Mouse (Mus musculus) MEL (cell line): ENCODE data around the gene Oxnad1. TPM values are rescaled to one million over a fixed set of nuclear protein-coding genes. Genes with fewer than 3 reads are reported as not detected.

Experiments used
- DNase-seq: peaks from one replicate; pipeline ENCODE4 v3.0.0; 2011; ENCODE audit warnings: low read depth, low spot score
- H3K27ac ChIP-seq: 2 replicates; pipeline ENCODE4 v1.5.1; 2012; ENCODE audit warnings: low read depth, mild to moderate bottlenecking, control low read depth, low read length, moderate library complexity; ENCODE audit not compliant: control insufficient read depth
- H3K27me3 ChIP-seq, 2 experiments: fragments of 150-350 bp in 1 of 2; sonication (generic) in 1 of 2; 2 replicates each; pipeline ENCODE4 v1.6.1; 2012; ENCODE audit warnings: low read length in 2 of 2, mild to moderate bottlenecking in 2 of 2, improper control_type of control experiment in 1 of 2, moderate library complexity in 1 of 2; ENCODE audit not compliant: insufficient read depth in 2 of 2, control insufficient read depth in 1 of 2
- H3K36me3 ChIP-seq, 2 experiments: 2 replicates each; pipeline ENCODE4 v1.6.1; 2012 to 2014; ENCODE audit warnings: low read length in 2 of 2, improper control_type of control experiment in 1 of 2, inconsistent platforms in 1 of 2, mild to moderate bottlenecking in 1 of 2; ENCODE audit not compliant: insufficient read depth in 2 of 2, control insufficient read depth in 1 of 2
- H3K4me1 ChIP-seq, 2 experiments: fragments of 150-350 bp in 1 of 2; sonication (generic) in 1 of 2; 2 replicates each; pipeline ENCODE4 v1.6.1; 2012; ENCODE audit warnings: low read length in 2 of 2, improper control_type of control experiment in 1 of 2, mild to moderate bottlenecking in 1 of 2; ENCODE audit not compliant: insufficient read depth in 2 of 2, control insufficient read depth in 1 of 2
- H3K4me3 ChIP-seq, 2 experiments: fragments of 150-350 bp in 1 of 2; sonication (generic) in 1 of 2; 2 replicates each; pipeline ENCODE4 v1.5.1; 2012; ENCODE audit warnings: low read depth in 2 of 2, low read length in 2 of 2, mild to moderate bottlenecking in 2 of 2, moderate library complexity in 2 of 2, control low read depth in 1 of 2, improper control_type of control experiment in 1 of 2; ENCODE audit not compliant: control insufficient read depth in 1 of 2, insufficient read depth in 1 of 2
- H3K79me2 ChIP-seq: 2 replicates; pipeline ENCODE4 v1.6.1; 2012; ENCODE audit warnings: mild to moderate bottlenecking, low read length, moderate library complexity; ENCODE audit not compliant: control insufficient read depth, poor library complexity, insufficient read depth
- H3K9ac ChIP-seq: 2 replicates; pipeline ENCODE4 v1.6.1; 2012; ENCODE audit warnings: low read depth, mild to moderate bottlenecking, control low read depth, low read length, moderate library complexity; ENCODE audit not compliant: control insufficient read depth, poor library complexity, severe bottlenecking
- H3K9me3 ChIP-seq: fragments of 150-350 bp; sonication (generic); replicated peaks from 2 replicates; pipeline ENCODE4 v1.6.1; 2012; ENCODE audit warnings: mild to moderate bottlenecking, low read length, improper control_type of control experiment, moderate library complexity; ENCODE audit not compliant: insufficient read depth
- BHLHE40 ChIP-seq: IDR thresholded peaks from 2 replicates; pipeline ENCODE4 v1.6.1; 2012; ENCODE audit warnings: low read depth, mild to moderate bottlenecking, inconsistent platforms, low read length, improper control_type of control experiment, borderline replicate concordance
- CTCF ChIP-seq, 3 experiments: IDR thresholded peaks in 2 of 3; conservative IDR thresholded peaks in 1 of 3; 2 replicates each; pipeline ENCODE4 v1.5.1; 2011 to 2012; ENCODE audit warnings: low read length in 3 of 3, low read depth in 2 of 3, mild to moderate bottlenecking in 2 of 3, improper control_type of control experiment in 1 of 3, inconsistent platforms in 1 of 3, mixed read lengths in 1 of 3, moderate library complexity in 1 of 3; ENCODE audit not compliant: control insufficient read depth in 1 of 3, insufficient read depth in 1 of 3, poor library complexity in 1 of 3, severe bottlenecking in 1 of 3
- ELF1 ChIP-seq: IDR thresholded peaks from 2 replicates; pipeline ENCODE4 v1.6.1; 2014; ENCODE audit warnings: low read depth, mild to moderate bottlenecking, inconsistent platforms, low read length, improper control_type of control experiment, moderate library complexity
- EP300 ChIP-seq, 2 experiments: IDR thresholded peaks; 2 replicates each; pipeline ENCODE4 v1.6.1; 2011; ENCODE audit warnings: improper control_type of control experiment in 2 of 2, low read length in 2 of 2, low read depth in 1 of 2, mild to moderate bottlenecking in 1 of 2
- ETS1 ChIP-seq: IDR thresholded peaks from 2 replicates; pipeline ENCODE4 v1.6.1; 2012; ENCODE audit warnings: low read depth, mild to moderate bottlenecking, inconsistent platforms, low read length, improper control_type of control experiment, moderate library complexity
- GATA1 ChIP-seq: IDR thresholded peaks from 2 replicates; pipeline ENCODE4 v1.6.1; 2011; ENCODE audit warnings: low read depth, low read length, improper control_type of control experiment
- JUND ChIP-seq: IDR thresholded peaks from 2 replicates; pipeline ENCODE4 v1.6.1; 2011; ENCODE audit warnings: low read depth, mild to moderate bottlenecking, improper control_type of control experiment, low read length
- KAT2A ChIP-seq: conservative IDR thresholded peaks from 2 replicates; pipeline ENCODE4 v1.6.1; 2012; ENCODE audit warnings: low read depth, low read length, improper control_type of control experiment, inconsistent platforms
- MAFK ChIP-seq: IDR thresholded peaks from 2 replicates; pipeline ENCODE4 v1.6.1; 2011; ENCODE audit warnings: low read depth, mild to moderate bottlenecking, low read length, improper control_type of control experiment, borderline replicate concordance
- MAX ChIP-seq: IDR thresholded peaks from 2 replicates; pipeline ENCODE4 v1.6.1; 2011; ENCODE audit warnings: low read length, improper control_type of control experiment
- MXI1 ChIP-seq: IDR thresholded peaks from 2 replicates; pipeline ENCODE4 v1.6.1; 2011; ENCODE audit warnings: mild to moderate bottlenecking, low read depth, low read length, improper control_type of control experiment
- MYB ChIP-seq: IDR thresholded peaks from 2 replicates; pipeline ENCODE4 v1.6.1; 2011; ENCODE audit warnings: mild to moderate bottlenecking, low read depth, low read length, improper control_type of control experiment
- MYC ChIP-seq: IDR thresholded peaks from 2 replicates; pipeline ENCODE4 v1.6.1; 2011; ENCODE audit warnings: low read depth, mild to moderate bottlenecking, low read length, improper control_type of control experiment, moderate library complexity
- RAD21 ChIP-seq: IDR thresholded peaks from 2 replicates; pipeline ENCODE4 v1.6.1; 2011; ENCODE audit warnings: mild to moderate bottlenecking, low read depth, low read length, improper control_type of control experiment
- RCOR1 ChIP-seq: IDR thresholded peaks from 2 replicates; pipeline ENCODE4 v1.6.1; 2012; ENCODE audit warnings: low read depth, mild to moderate bottlenecking, inconsistent platforms, low read length, improper control_type of control experiment
- SIN3A ChIP-seq: IDR thresholded peaks from 2 replicates; pipeline ENCODE4 v1.6.1; 2012; ENCODE audit warnings: low read length, improper control_type of control experiment, inconsistent platforms
- SMC3 ChIP-seq: IDR thresholded peaks from 2 replicates; pipeline ENCODE4 v1.6.1; 2011; ENCODE audit warnings: low read depth, low read length, improper control_type of control experiment
- TAL1 ChIP-seq: IDR thresholded peaks from 2 replicates; pipeline ENCODE4 v1.6.1; 2012; ENCODE audit warnings: mild to moderate bottlenecking, inconsistent platforms, low read length, moderate library complexity, mixed read lengths
- TBP ChIP-seq: IDR thresholded peaks from 2 replicates; pipeline ENCODE4 v1.8.0; 2011; ENCODE audit warnings: low read depth, low read length, improper control_type of control experiment
- TCF12 ChIP-seq: IDR thresholded peaks from 2 replicates; pipeline ENCODE4 v1.6.1; 2014; ENCODE audit warnings: low read depth, mild to moderate bottlenecking, inconsistent platforms, low read length, improper control_type of control experiment, moderate library complexity
- ZC3H11A ChIP-seq: IDR thresholded peaks from 2 replicates; pipeline ENCODE4 v1.6.1; 2012; ENCODE audit warnings: low read depth, mild to moderate bottlenecking, inconsistent platforms, low read length, improper control_type of control experiment
- ZKSCAN1 ChIP-seq: IDR thresholded peaks from 2 replicates; pipeline ENCODE4 v1.6.1; 2012; ENCODE audit warnings: low read depth, mild to moderate bottlenecking, inconsistent platforms, low read length, improper control_type of control experiment, moderate library complexity
- ZNF384 ChIP-seq: IDR thresholded peaks from 2 replicates; pipeline ENCODE4 v1.6.1; 2012; ENCODE audit warnings: low read depth, mild to moderate bottlenecking, inconsistent platforms, low read length, improper control_type of control experiment
- polyA plus RNA-seq, 2 experiments: library from polyadenylated mRNA; stranded (reverse) in 1 of 2; unstranded in 1 of 2; fragments of >175 nt in 1 of 2; fragments of >200 nt in 1 of 2; gene quantifications; 2 replicates each; pipeline versions ENCODE4 v1.2.1 to v1.2.4; 2012; ENCODE audit warnings: low replicate concordance in 2 of 2, low read depth in 1 of 2; ENCODE audit not compliant: insufficient read length in 2 of 2, insufficient read depth in 1 of 2, missing spikeins in 1 of 2
- total RNA-seq: library from RNA; depleted of rRNA; stranded (reverse); fragments of 300-350 nt; gene quantifications from 2 replicates; pipeline ENCODE4 v1.2.3, GENCODE M21; 2012

Oxnad1 gene
- total and polyA plus RNA-seq, 3 experiments, result 54.8 to 244 (median 82.1) TPM

GRCm38 (mm10) chr14:32128409-32128808, 43.2 kb downstream of the Oxnad1 start:
- peaks cover 9 to 11% of the 10 kb centered on the region in 2 experiments for H3K4me1 ChIP-seq
- peaks cover 0 to 11% of the 10 kb centered on the region in 2 experiments; a peak in 2 of 4 replicates for H3K36me3 ChIP-seq
- peaks cover 0 to 3% of the 10 kb centered on the region in 2 experiments for H3K27me3 ChIP-seq
- no peaks in the 10 kb centered on the region for H3K9me3 ChIP-seq
- no peaks in the 10 kb centered on the region for H3K79me2 ChIP-seq
- TF ChIP-seq KAT2A, result no peak
- TF ChIP-seq RAD21, result peak; percentile 53
- peak; percentile 39; the same call in 1 of the 2 replicates for TF ChIP-seq ZC3H11A
- peak in 2 of 3 experiments; percentile 9 to 44; a peak in 3 of 6 replicates for TF ChIP-seq CTCF (IDR thresholded peaks at IDR 0.05 in 2 of 3, conservative IDR thresholded peaks at IDR 0.05 in 1 of 3; ENCODE audit: control insufficient read depth in 1 of 3, insufficient read depth in 1 of 3, low read depth in 2 of 3, low read length in 3 of 3, poor library complexity in 1 of 3, severe bottlenecking in 1 of 3)
- TF ChIP-seq SMC3, result peak; percentile 52
- H3K9ac ChIP-seq, result no peak overlapping the region
- no peak overlapping the region for H3K27ac ChIP-seq
- DNase-seq, result no peak
- no peak overlapping the region for H3K4me3 ChIP-seq

DNA sequence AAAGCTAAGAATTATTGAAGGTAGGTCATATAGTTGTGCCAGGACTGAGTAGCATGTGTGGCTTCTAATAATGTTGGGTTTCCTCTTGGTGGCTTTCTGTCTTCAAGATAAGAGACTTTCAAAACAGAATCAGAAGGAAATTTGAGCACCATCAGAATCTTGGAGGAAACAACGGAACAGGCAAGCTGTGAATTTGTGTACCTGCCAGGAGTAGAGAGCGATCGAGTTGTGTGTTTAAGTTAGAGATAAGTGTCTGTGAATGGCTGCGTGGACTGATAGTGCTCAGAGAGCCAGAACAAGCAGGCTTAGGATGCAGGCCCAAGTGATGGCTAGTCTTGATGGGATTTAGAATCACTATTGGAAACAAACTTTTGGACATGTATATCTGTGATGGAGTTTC, 46.7 kb downstream of the Oxnad1 start:
- no peak overlapping the region for H3K4me3 ChIP-seq
- no peaks in the 10 kb centered on the region for H3K9me3 ChIP-seq
- peak; percentile 87 for DNase-seq
- TF ChIP-seq ZNF384, result 0 out of 2 replicates have a peak, but pooled peaks have one; percentile 33
- peak; percentile 76 for TF ChIP-seq SIN3A
- peak; percentile 60 for TF ChIP-seq BHLHE40
- TF ChIP-seq JUND, result no peak
- TF ChIP-seq EP300 (IDR thresholded peaks at IDR 0.05; ENCODE audit: low read depth in 1 of 2, low read length in 2 of 2), result peak; percentile 91 to 94
- peak; percentile 87 for TF ChIP-seq ETS1
- no peak for TF ChIP-seq ELF1
- TF ChIP-seq RAD21, result no peak
- peak; percentile 84 for TF ChIP-seq TAL1
- TF ChIP-seq ZKSCAN1, result no peak
- peak; percentile 51; the same call in 1 of the 2 replicates for TF ChIP-seq MAFK
- peak; percentile 74 for TF ChIP-seq MXI1
- peak; percentile 93 for TF ChIP-seq GATA1
- no peak for TF ChIP-seq ZC3H11A
- TF ChIP-seq MYC, result peak; percentile 65
- TF ChIP-seq RCOR1, result peak; percentile 91
- TF ChIP-seq TCF12, result peak; percentile 97
- TF ChIP-seq MYB, result peak; percentile 53; the same call in 1 of the 2 replicates
- peak; percentile 20; the same call in 1 of the 2 replicates for TF ChIP-seq MAX
- no peak for TF ChIP-seq TBP
- TF ChIP-seq, all 39 proteins: peak for 14
- Histone ChIP-seq H3K27ac (no peak overlapping the region; the same call in 1 of the 2 replicates), H3K4me1 (peaks cover 29 to 42% of the 10 kb centered on the region in 2 experiments), H3K9ac (no peak overlapping the region), H3K36me3 (peaks cover 0 to 35% of the 10 kb centered on the region in 2 experiments; a peak in 2 of 4 replicates), H3K79me2 (no peaks in the 10 kb centered on the region), H3K27me3 (no peaks in the 10 kb centered on the region)
